Mouse (Mus musculus) MEL (cell line): ENCODE results near the gene Cchcr1.

ENCODE experiments used
- CTCF ChIP-seq, 3 experiments: IDR thresholded peaks in 2 of 3; conservative IDR thresholded peaks in 1 of 3; 2 replicates each; pipeline ENCODE4 v1.5.1; 2011 to 2012; ENCODE audit warnings: low read length in 3 of 3, low read depth in 2 of 3, mild to moderate bottlenecking in 2 of 3, improper control_type of control experiment in 1 of 3, inconsistent platforms in 1 of 3, mixed read lengths in 1 of 3, moderate library complexity in 1 of 3; ENCODE audit not compliant: control insufficient read depth in 1 of 3, insufficient read depth in 1 of 3, poor library complexity in 1 of 3, severe bottlenecking in 1 of 3
- NELFE ChIP-seq: IDR thresholded peaks from 2 replicates; pipeline ENCODE4 v1.6.1; 2011; ENCODE audit warnings: low read depth, low read length, improper control_type of control experiment

- TF ChIP-seq CTCF (IDR thresholded peaks at IDR 0.05 in 2 of 3, conservative IDR thresholded peaks at IDR 0.05 in 1 of 3; ENCODE audit: control insufficient read depth in 1 of 3, insufficient read depth in 1 of 3, low read depth in 2 of 3, low read length in 3 of 3, poor library complexity in 1 of 3, severe bottlenecking in 1 of 3) (no peak), NELFE (no peak)
Observed at GRCm38 (mm10) chr17:35502762-35503161, 14.1 kb upstream of the Cchcr1 start.
